Mouse (Mus musculus): ENCODE data around the gene Klf15.
A peak's percentile ranks its signal among the peaks of the same experiment; 100 is the strongest.

The Klf15 gene

DNA sequence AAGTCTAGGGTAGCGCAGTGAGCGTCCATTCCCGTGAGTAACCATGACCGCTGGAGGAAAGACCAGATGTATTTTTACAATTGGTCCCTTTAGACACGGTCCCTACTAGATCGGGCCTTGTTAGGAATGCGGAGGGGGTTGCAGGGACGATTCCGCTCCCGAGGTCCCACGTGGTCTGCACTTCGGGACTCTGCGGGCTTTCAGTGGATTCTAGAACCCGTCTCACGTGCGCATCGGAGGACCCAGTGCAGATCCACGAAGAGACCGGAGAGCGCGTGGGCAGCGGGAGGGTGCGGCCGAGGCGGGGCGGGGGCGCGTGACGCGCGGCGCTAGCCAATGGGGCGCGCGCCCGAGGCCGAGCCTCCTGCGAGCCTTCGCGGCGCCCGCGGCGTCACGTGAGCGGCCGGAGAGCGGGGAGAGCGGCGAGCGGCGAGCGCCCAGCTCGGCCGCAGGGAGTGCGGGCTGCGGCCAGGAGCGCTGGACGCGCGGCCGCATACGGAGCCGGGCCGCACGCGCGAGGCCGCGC is at the start of gene Klf15:
Gene Klf15 (plus strand): TSS at position 396 of the 526 bp plus-strand sequence.
- peak; percentile 86 for DNase-seq

DNA sequence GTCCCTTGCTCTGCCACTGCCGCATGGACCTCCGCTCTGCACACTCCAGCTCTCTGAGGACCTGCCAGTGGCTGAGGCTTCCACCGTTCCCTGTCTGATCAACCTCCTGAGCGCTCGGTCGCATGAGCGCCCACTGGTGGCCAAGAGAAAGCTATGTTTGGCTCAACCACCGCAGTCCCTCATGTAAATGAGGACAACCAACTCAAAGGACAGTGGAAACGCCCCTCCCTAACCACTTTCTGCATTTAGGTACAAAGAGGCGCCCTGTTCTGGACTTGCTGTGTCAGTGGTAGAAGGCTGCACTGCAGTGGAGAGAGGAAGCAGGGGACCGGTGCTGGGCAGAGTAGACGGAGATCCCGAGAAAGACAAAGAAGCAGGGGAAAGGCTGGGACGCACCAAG is 39.8 kb upstream of the Klf15 start:
- DNase-seq = peak; percentile 82

DNA sequence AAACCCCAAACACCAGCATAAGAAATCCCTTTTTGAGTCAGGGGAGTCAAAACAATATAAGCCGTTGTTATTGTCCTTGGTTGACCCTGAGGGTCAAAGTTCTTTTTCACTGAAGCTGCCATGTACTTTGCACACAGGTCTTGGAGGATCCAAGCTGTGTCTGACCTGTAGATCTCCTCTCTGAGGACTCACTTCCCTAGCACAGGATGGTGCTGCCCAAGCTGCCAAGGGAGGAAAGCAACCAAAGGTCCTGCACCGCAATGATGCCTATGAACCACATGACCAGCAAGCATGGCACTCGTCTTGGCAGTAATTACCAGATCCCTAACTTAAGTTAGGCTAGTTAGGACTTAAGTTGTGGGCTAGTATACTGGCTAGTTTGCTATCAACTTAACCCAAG is 37.0 kb upstream of the Klf15 start:
- DNase-seq = no peak

DNA sequence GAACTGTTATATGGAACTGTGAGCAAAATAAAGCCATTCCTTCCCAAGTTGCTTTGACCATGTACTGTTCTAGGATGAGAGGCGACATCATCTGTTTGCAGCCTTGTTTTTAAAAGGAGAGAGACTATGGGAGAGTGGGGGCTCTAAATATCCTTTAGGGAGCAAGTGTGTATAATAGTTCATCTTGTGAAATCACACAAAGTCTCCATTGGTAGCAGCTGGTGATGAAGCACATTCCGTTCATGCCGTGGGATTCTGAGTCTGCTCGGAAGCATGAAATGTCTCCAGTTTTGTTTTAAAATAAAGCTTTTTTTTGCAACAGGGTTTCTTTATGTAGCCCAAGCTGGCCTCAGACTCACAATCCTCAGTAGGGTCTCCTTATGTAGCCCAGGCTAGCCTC is 36.4 kb upstream of the Klf15 start:
- no peak for DNase-seq

DNA sequence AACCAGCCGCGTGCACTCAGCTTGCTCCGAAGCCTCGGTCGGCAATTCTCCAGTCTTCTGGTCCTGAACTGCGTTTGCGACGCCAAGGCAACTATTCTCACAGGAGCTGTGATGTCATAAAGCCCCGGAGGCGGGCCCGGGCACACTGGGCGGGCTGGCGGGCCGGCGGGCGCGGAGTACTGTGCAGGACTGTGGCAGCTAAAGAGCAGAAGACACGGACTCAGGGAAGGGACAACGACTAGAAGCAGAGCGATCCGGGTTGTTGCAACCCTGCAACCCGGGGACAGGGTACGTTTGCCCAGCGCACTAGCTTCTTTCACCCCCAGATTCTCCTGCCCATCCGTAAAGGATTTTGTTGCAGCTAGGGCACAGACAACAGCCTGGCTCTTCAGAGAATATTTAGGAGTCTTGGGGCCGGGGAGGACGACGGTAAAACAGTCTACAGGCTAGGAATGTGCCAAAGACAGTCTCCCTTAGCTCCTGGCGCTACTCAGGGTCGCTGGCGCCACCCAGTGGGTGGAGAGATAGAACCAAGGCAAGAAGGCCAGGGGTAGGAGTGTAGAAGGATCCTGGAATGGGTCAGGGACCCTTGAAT is 33.9 kb upstream of the Klf15 start, which contains the start of gene Cfap100:
Gene Cfap100 (minus strand): TSS at position 418 of the 595 bp plus-strand sequence.
- peak; percentile 84 for DNase-seq

DNA sequence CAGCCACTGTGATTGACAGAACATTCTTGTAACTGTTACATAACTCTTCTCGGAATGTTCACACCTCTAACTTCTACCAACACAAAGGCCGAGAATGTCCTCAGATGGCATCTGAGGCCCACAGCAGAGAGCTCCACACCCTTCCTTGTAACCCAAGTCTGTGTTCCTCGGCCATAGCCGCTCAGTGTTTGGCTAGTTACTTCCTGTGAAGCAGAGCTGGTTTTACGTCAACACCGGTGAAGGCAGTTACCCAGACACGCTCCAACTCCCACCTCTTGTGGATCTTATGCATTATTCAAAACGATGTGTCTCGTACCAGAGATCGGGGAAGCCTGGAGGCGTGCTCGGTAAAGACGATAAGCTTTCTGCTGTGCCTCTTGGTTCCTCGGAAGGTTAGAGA is 32.5 kb upstream of the Klf15 start:
- DNase-seq = peak; percentile 40

DNA sequence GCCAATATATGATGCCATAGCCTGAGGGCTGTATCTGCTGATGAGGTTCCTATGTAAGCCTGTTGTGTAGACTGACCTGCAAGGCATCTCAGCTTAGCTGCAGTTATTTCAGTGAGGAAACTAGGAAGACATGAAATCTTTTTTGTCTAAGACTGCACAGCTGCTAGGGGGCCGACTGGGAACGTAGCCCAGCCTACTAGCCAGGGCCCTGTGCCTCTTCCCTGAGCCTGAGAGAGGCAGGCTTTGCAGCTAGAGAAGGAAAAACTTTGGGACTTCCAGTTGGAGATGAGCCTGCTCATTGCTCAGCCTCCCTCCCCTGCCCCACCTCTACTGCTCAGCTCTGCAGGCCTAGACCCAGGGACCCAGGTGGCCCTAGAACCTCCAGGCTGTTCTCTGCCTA is 30.9 kb upstream of the Klf15 start:
- DNase-seq = no peak

DNA sequence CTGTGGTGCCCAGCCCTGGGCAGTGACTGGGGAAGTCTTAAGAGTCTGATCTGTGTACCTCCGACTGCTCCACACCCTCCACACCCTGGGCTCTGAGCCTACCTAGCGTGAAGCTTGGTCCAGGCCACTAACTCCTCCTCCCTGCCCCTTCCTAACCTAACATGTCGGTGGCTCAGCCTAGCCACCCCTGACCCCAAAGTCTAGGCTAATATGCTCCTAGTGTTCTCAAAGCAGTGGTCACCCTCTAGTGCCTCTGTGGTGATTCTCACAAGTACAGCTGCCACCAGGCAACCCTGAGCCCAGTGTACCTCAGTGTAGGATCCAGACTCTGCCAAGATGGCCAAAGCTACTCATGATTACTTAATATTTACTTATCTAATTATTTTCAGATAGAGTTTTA is 27.7 kb upstream of the Klf15 start:
- no peak for DNase-seq

DNA sequence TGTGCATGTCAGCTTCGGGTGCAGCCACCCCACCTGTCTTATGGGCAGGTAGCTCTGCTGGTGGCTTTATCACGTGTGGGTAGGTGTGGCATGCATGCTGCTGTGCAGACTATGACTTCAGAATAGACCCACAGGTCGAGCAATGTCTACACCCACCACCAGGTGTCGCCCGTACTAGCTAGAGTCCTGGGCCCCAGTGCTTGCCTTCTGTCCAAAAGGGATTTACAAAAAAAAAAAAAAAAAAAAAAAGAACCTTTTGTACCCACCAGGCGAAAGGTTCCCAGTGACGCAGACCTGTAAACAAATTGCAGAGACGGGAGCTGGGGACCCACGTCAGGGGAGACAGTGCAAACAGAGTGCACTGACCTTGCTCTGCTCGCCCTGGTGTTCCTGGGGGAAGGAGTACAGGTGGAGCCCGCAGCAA is 27.2 kb upstream of the Klf15 start:
- peak; percentile 93 for DNase-seq

DNA sequence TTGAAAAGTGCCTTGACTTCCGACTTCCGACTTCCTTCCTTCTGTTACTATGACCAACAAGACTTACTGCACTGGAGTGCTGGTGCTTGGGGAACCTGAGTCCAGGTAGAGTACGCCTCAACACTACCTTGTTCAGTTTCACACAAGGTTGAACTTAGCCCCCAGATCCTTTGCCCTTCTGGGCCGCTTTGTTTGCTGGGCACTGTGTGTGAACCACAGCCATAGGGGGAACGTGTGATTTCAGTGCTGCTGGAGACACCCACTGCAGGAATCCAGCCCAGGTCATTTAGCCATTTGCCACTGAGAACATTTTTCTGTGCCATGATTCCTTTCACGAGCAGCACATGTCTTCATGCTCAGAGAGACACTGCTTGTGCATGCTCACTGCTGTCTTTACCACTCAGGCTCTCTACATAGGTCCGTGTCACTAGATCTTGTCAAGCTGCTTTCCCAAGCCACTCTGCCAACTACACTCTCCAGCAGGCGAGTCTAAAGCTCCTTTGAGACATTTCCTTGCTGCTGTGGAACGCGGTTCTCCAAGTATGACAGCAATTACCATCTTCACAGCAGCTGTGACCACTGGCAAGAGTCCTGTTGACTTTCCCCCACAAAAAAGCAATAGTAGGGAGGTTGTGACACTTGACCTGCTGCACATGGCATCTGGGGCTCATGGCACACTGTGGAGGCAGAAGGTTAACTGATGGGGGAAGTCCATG is 26.0 kb upstream of the Klf15 start:
- DNase-seq = peak; percentile 21

DNA sequence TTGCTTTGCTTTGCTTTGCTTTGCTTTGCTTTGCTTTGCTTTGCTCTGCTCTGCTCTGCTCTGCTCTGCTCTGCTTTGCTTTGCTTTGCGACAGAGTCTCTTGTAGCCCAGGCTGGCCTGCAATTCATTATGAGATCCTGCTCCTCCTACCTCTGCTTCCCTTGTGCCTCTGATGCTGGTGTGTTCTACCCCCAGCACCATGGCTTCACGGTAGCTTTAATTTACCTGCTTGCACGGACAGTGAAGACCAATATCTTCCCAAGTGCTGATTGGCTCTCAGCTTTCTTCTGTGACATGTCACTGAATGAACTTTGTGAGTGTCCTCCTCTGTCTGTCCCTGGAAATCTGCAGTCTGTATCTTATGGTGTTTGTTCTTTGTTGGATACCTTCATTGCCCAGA is 25.3 kb upstream of the Klf15 start:
- no peak for DNase-seq

DNA sequence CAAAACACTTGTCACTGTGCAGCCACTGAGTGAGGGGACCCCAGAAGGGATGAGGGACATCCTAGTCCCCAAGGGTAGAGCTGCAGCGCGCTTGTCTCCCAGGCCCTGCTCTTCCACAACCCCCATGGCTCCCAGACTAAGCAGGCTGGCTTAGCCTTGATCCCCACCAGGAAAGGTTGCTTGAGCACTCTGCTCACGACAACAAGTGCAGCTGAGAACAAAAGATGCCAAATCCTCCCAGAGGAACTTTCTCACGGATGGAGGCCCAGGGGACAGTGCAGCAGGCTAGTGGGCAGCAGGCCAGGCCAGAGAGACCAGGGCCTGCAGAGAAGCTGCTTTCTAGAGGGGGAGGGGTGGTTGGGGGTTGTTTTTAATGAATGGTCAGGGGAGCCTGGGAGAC is 15.5 kb upstream of the Klf15 start:
- no peak for DNase-seq

DNA sequence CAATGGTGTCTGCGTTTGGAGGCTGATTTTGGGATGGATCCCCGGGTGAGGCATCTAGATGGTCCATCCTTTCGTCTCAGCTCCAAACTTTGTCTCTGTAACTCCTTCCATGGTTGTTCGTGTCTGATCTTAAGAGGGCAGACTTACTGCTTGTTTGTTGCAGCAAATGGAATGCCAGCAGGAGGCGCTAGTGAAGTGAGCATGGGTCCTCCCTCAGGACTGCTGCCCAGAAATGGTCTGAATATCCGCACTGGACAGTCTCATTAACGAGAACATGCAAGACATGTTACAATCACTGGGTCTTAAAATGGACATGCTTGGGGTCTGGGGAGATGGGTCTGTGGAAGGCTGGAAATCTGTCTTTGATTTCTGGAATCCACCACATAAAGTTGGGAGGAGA is 12.2 kb upstream of the Klf15 start:
- DNase-seq = peak; percentile 98

DNA sequence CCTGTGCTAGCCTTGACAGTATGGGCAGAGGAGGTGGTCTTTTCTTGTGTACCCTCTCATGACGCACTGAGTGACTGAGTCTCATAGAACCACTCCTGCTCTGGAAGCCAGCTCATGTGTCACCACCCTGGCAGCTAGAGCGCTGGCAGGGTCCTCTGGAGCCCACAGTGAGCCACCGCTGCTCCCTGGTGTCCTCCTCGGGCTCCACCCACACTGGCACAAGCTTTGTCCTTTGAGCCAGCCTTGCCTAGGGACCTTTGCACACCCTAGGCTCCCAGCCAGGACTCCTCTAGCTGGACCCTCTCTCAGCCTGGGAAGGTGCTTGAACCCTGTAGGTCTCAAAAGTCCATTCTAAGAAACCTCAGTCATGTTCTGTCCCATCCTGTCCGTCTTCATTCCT is 11.7 kb upstream of the Klf15 start:
- DNase-seq = peak; percentile 66

DNA sequence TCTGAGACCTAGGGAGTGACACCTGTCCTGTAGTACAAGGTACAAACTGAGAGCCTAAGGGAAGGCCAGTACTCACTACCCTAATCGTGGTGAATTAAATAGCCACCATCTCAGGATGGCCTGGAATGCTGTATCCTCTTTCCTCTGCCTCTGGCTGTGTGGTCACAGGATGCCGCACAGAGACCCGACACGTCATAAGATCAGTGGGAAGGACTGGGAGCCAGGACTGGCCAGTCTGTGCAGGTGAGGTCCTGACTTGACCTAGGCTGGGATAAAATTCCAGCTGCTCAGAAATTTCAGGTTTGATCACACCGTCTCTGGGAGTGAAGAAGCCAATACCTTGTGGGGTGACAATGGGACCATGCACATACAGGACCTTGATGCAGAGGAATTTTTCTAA is 10.9 kb upstream of the Klf15 start:
- no peak for DNase-seq

DNA sequence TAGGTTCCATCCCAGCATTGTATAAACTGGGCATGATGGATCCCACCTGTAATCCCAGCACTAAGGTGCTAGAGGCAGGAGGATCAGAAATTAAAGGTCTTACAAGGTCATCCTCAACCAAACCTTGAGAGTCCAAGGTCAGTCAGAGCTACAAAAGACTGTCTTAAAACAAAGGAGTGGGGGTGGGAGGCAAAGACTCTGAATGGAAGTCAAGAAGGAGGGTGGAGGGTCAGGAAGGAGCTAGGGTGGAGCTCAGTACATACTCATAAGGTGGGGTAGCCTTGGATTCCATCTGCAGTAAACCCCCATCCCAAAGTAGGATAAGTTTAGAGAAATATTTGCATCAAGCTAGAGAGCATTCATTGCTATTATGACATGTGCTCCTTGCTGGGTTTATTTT is 9.8 kb upstream of the Klf15 start:
- DNase-seq = no peak

DNA sequence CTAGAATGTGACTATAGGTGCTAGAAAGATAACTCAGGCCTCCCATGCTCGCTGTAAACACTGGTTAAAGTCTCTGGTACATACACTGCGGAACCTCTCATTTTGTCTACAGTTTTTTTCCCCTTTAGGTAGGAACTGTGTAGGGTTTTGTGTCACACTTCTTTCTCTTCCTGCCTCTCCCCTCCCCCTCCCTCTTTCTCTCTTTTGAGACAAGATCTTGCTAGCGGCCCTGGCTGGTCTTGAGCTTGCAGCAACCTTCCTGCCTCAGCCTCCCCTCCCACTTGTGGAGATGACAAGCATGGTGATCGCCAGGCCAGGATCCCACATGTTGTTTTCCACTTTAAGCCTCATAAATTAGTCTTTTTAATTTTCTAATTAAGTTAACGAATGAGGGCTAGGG is 8.6 kb upstream of the Klf15 start:
- no peak for DNase-seq

DNA sequence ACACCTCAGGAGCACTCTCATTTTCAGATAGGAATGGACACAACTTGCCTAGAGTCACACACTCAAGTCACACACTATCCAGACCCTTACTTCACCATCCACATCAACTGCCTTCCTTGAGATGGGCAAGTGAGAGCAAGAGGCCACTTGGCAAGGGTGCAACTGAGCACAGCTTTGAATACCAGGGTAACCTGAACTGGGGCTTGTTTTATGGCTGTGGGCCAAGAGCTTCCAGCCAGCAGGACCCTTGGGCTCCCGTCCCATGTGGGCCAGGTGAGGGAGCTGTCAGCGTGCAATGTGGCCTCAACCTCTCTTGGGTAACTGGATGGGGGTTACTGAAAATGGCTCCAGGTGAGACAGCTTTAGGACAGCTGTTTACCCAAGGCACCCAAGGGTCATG is 5.0 kb upstream of the Klf15 start:
- no peak for DNase-seq

DNA sequence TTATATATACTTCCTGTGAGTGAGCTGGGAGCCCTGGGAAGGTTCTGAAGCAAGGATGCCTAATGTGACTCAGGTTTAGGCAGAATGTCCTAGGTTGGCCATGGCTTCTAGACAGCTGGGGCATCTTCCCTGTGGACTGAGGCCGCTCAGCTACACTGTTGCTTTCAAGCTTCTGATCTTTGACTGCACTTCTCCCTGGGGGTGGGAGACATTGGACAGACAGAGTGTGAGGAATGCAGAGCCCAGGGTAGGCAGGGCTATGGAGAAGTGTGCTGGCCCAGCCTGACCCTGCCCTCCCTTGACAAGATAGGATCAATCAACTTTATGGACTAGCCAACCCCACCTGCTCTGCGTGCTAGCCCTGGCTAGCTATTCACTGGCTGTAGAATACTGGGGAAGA is 1.2 kb upstream of the Klf15 start:
- DNase-seq = no peak

DNA sequence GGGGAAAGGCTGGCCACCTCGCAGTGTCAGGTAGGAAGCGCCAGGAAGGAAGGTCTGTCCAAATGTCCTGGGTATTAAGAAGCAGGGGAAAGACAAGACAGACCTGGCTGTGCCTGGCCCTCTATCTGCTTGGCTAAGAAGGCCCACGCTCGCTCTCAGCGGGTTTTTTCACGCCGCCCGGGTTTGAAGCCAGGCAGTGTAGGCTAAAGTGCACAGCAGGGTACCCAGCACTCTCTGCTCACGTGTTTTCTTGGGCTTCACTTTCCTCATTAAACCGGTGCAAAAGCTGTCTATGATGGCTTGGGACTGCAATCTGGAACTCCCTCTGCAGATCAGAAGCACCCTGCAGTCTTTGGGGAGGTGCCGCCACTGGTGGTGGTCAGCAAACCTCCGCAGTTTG is 605 bp upstream of the Klf15 start:
- DNase-seq = no peak

DNA sequence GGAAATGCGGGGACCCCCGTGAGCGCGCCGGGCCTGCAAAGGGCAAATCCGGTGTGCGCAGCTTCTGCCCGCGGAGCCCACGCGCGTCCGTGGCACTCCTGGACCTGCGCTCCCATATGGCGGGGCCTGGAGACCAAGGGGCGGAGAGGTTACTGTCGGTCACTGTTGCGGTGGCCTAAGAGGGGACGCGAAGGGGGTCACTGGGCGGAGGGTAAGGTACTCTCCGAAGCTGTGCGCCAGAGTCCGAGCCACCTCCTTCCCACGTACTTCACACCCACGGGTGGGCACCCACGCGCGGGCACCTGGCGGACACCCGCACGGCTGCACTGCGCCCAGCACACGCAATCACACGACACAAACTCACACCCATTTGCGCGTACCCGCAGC is 458 bp downstream of the Klf15 start:
- DNase-seq = no peak

DNA sequence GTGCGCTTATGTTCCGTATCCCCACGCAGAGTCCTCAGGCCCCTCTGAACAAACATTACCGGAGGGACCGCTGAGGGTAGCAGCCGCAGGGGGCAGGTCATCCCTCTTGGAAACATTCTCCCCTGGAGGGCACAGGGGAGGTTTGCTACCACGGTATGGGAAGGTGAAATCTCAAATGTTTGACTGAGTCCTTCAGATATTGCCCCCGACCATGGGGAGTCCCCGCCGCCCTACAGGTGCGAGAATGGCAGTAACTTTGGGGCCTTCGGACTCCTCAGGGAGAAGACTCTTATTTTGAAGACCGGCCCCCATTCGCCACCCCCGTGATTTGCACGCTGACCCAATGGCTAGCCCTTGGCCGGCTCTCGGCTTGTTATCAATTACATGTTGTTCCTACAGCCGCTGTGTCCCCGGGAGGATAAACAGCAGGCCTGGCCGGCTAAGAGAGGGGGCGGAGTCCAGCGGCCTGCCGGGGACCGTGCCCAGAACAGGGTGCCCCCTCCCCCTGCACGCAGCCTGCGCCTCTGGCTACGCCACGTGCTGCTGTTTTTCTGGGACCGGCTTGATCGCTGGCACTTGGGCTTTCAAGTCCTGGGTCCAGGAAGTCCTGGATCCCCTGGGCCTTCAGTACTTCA is 969 bp downstream of the Klf15 start:
- DNase-seq = peak; percentile 97

DNA sequence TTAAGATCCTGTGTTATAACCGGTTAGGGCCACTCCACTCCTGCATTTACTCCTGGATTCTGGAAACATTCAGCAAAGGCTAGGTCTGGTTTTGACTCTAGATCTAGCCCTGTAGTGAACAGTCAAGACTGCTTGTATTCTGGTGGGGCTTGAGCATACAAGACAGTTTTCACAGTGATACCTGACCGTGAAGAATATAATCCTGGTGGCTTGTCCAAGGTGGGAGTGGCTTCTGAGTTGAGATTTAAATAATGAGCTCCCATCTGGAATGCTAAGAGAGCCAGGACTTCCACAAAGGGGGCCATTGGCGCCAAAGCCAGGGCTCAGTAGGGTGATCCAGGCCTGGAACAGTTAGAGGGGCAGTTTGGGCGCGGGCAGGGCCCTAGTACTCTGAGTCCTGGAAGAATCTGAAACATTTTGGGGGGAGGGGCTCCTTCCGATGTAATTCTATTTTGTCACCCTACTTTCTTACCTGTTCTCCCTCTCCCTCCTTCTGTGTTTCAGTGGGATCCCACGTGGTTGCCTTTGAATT is 1.6 kb downstream of the Klf15 start:
- peak; percentile 34 for DNase-seq

Data from lung, postnatal 36 days (tissue).